Mouse (Mus musculus): ENCODE results near the gene Plscr2.
A peak's percentile ranks its signal among the peaks of the same experiment; 100 is the strongest.

The Plscr2 gene

DNA sequence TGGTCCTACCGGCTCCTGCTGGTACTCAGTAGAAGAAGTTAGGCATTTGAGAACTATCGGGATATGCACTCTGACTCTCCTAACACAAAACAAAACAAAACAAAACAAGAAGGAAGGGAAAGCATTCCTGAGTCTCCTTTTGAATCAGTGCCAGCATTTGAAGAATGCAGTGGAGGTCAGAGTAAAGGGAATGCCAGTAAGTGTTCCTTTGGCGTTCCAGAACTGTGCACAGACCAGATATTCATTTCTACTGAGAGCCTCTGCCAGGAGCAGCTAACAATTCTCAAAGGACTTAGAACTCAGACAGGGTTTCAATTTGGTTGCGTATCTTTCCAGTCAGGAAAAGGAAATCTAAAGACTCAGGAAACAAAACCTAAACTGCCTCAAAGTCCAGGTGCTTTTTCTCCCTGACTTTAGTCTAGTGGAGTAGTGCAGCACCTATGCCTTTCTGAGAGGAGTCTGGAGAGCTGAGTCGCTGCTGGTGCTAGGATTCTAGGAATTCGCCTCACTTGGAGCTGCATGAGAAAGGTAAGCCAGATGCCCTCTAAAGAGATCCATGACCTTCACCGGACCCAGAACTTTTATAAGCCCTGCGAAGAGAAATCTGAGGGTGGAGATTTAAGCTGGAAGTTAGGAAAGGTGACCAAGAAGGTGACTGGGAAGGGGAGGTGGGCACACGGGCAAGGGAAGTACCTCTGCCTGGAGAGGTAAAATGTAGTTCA, at the start of gene Plscr2:
Plscr2 (plus strand) TSS at position 117 of the 722 bp plus-strand sequence.
- ATAC-seq (ENCODE audit: insufficient number of reproducible peaks, low FRiP score, low TSS enrichment), result no peak

DNA sequence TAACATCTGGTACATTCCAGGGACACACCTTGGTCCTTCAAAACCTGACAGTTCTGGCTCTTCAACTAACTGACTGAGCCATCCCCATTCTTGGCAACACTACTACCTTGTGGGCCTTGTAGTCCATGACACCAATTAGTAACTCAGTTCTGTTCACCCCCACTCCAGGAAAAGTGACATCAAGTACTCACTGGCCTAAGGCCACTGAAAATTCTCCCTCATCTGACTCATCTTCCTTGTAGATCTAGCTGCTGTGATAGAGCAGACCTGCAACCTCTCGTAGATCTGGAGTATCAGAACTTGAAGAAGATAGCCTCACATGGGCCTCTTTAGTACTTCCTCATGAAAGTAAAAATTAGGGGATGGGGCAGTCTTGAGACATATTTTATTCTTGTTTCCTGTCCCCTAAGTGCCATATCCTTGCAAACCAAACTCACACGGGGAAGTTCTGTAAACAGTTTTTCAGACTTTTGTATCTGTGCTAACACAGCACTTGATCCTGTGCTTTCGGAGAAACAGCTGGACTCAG, 49.2 kb upstream of the Plscr2 start:
- no peak for ATAC-seq (ENCODE audit: insufficient number of reproducible peaks, low FRiP score, low TSS enrichment)

DNA sequence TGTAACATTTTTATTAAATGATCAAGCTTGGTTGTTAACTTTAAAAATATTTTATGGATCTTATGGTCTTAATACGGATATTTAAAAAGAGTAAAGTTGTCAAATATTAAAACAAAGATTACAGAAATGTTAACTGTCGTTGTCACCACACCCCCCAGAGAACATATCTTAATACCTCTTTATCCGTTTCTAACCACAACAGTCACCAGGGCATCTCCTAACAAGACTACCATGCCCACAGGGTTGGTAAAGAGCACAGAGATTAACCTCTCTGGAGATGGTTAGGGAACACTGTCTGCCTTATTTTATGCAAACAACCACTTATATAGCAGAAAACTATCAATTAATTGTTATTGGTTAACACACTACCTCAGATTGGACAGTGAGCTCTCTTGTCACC, 48.6 kb upstream of the Plscr2 start:
- no peak for ATAC-seq (ENCODE audit: insufficient number of reproducible peaks, low FRiP score, low TSS enrichment)

DNA sequence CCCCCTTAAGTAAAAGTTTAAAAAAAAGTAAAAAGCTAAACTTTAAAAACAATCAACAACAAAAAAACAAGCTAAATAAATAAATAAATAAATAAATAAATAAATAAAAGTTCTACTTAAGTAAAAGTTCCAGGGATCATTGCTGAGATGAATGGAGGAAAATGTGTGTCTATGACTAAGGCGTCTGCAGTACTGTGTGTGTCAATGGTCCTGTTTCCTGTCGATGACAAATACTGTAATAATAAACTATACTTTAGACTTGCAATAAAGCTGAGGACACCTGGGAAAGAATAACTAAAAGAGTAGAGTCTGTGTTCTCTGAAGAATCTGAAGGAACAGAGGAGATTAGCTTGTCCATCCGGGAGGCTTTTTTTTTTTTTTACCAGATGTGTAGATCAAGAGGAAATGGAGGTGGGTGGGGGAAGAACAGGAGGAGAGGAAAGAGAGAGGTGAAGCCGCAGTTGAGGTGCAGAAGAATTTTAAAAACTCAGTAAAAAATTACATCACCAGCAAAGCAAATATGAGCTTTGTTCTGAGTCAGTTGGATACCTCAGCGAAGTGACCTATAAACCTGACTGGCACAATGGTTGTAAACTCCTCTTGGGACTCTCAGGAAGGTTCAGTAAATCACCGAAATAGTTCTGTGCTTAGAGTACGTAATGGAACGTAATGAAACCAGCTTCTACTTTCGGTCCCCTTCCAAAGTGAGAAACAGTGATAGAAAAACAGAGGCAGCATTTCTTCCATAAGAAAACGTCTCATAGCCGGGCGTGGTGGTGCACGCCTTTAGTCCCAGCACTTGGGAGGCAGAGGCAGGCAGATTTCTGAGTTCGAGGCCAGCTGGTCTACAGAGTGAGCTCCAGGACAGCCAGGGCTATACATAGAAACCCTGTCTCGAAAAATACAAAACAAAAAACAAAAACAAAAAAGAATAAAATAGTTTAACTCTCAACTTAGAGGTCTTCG, 46.3 kb upstream of the Plscr2 start:
- ATAC-seq (ENCODE audit: insufficient number of reproducible peaks, low FRiP score, low TSS enrichment), result no peak

DNA sequence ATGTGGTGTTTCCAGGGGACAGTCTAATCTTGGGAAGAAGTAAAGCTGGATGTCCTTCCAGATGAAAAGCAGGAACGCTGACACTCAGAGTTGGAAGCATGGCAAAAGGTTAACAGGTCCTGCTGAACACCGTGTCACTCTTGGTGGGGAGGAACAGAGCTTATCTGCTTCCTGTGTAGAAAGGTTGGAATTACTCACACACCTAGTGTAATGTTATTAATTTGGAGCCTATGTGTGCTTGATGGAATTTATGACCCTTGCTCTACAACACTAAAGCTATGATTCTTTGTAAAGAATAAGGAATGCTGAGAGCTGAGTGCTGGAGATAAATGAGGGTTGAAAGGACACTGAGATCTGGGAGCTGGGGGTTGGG, 45.6 kb upstream of the Plscr2 start:
- ATAC-seq (ENCODE audit: insufficient number of reproducible peaks, low FRiP score, low TSS enrichment), result no peak

DNA sequence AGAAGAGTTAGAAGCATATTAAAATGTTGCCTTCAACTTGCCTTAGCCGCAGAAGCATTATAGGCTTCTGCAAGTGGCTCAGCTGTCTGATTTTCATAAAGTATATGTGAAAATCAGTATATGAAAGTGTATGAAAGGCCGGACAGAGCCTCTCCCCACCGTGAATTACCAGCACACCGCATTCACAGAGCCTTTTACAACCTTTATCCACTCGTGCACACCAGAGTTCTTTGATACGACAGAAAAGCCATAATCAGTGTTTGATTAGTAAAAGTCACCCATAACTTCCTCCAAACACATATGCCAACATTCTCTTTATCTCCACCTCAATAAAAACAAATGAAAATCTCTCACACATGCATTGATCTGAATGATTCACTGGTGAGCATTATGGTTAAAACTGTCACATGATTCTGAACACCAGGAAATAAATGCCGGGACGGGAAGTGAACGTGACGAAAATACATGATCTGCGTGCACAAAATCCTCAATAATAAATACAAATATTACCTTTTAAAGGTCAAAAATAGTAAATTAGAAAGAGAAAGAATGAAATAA, 40.4 kb upstream of the Plscr2 start:
- ATAC-seq (ENCODE audit: insufficient number of reproducible peaks, low FRiP score, low TSS enrichment), result no peak

DNA sequence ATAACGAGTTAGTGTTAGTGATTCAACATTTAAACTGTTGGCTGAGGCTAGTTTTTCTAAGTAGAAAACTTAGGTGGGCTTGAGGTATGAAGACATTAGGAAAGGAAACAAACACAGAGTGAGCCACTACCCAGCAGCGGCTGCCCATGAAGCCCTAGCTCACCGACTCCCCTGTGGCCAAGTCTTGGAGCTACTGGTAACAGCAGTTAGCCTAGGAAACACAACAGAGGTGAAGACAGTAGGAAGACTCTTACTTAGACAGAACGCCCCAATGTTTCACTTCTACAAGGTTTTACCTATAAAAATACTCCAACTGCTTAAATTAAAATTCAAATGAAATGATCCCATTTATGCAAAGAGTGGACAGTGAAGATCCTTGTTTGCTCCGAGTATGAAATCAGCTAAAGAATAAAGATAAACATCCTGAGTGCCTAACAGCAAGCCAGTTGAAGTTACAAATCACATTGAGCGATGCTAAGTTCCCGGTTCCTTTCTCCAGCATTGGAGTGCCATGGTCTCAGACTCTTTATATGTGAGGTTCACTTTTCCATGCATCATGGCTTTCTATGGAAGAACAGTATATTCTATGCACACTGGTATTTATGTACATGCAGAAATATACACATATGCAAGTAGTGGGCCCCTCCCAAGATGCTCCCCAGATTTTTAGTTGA, 26.5 kb upstream of the Plscr2 start:
- ATAC-seq (ENCODE audit: insufficient number of reproducible peaks, low FRiP score, low TSS enrichment), result no peak

DNA sequence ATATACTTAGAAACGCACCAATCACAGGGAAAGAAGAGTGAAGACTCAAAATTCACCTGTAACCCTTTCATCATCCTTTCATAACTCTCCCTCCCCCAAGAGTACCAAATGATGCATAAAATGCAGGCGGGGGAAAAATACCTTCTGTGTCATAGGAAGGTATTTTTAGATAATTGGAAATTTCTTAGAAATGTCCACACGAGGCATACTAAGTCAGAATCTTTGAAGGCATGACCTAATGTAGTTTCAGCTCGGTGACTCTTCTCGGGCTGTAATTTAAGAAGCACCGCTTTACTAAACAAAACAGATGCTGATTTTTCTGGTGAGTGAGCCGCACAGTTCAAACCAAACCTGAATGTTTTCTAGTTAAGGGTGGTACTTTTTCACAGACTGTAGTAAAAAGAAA, 26.0 kb upstream of the Plscr2 start, which contains the start of gene Plscr1:
Plscr1 (plus strand) TSS at position 304 of the 406 bp plus-strand sequence.
- no peak for ATAC-seq (ENCODE audit: insufficient number of reproducible peaks, low FRiP score, low TSS enrichment)

DNA sequence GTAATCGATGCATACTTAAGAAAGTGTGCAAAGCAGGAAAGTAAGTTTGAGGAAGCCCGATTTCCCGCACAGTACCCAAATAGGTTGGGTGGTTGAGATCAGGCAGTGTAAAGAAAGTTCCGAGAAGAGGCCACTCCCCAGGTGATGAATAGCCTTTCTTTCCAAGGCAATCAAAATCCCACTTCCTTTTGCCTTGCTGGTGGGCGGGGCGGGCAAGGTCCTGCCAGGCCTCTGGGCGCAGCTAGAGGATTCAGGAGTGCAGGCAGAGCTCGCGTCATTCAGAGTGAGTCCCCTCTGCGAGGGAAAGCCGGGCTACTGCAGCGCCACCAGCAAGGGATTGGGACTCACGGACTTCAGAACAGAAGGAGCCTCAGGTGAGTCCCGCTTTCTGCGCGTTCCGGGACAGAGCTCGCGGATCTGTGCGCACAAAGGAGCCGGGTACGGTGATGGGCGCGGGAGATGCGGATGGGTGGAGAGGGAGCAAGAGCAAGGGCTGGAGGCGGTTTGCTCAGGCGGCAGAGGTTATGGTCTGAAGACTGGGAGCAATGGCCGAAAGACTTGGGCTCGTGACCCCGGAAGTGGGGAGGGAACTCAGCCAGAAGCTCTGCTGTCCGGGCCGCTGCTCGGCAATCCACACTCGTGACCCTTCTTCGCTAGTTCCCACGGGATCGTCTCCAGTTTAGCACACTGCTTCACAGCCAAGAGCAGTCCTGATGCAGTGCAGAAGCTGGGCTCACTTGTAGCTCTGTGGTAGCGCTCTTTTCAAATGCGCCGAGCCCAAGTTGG, 25.2 kb upstream of the Plscr2 start:
- peak; percentile 83 for ATAC-seq (ENCODE audit: insufficient number of reproducible peaks, low FRiP score, low TSS enrichment)

DNA sequence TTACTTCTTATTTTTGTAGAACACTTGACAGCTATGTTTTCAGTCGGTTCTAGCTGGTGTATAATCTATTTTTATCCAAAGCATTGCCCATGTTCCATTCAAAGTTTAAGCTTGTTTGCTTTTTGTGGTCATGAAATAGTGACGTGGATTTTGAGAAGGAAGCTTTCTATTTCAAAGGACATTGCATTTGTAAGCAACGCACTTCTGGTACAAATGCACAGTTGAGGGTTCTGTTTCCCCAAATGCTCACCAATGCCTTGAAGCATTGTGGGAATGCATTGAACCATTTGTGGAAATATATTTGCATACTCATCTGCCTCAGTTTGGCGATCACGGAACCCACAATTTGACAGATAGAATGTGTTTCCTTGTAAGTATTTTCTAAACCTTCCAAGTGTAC, 22.7 kb upstream of the Plscr2 start:
- ATAC-seq (ENCODE audit: insufficient number of reproducible peaks, low FRiP score, low TSS enrichment), result no peak

DNA sequence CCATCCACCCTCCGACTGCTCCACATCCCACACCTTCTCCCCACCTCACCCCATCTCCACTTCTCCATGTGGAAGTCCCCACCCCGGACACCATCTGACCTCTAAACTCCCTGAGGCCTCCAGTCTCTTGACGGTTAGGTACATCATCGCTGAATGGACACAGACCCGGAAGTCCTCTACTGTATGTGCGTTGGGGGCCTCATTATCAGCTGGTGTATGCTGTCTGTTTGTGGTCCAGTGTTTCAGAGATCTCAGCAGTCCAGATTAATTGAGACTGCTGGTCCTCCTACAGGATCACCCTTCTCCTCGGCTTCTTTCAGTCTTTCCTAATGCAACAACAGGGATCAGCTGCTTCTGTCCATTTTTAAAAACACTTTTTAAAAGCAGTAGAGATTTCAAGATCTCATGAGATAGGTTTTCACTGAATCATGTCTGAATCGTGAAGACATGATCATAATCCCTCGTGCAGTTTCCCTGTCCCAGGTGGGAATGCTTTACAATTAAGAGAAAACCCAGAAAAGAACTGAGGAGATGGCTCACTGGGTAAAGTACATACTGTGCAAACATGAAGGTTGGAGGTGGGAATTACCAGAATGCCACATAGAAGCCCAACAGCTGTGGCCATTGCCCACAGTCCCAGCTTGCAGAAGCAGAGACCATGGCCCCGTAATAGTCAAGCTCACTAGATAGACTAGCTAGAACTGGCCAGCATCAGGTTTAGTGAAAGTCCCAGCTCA, 21.6 kb upstream of the Plscr2 start:
- ATAC-seq (ENCODE audit: insufficient number of reproducible peaks, low FRiP score, low TSS enrichment), result no peak

DNA sequence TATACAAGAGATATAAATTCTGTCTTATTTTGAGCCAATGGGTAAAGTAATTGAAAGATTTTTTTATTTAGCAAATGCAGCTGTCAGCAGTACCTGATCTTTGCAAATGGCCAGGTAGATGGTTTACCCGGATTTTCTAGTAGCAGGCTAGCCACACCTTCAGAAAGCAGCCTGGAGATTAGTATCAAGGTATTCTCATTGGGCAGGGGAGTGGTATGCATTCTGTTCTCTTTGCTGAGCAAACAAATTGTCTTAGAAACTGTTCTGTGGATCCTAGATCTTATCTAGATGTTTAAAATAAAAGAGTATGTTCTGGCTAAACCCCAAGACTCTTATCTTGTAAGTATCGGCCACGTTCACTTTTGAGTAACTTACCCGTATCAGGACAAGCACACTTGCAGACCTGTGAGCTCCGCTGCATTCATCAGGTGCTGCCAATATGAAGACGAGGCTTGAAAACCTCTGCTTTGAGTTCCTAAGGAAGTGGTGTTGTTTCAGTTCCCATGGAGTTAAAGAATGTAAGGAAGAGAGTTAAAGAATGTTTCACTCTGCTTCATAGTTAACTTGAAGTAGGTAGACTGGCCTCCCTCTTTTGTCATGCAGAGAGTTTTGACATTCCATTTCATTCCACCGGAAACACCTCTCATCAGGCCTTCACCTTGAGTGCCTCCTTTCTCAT, 14.8 kb upstream of the Plscr2 start:
- no peak for ATAC-seq (ENCODE audit: insufficient number of reproducible peaks, low FRiP score, low TSS enrichment)

DNA sequence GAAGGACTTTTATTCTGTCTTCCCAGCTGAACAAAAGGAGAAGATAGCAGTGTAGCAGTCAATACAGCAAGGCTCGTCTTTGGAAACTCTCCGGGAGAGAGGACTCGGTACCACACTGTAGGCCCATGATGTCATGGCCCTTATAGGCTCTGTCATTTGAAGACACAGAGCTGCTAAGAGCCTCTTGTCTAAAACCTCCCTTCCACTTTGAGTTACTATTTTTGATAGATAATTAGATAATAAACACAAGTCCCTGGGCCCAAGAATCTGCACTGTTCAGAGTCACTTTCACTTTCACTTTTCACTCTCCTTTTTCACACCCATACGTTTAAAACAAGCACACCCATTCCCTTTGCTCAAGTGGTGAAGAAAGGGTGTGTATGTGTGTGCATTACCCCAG, 9.7 kb upstream of the Plscr2 start:
- no peak for ATAC-seq (ENCODE audit: insufficient number of reproducible peaks, low FRiP score, low TSS enrichment)

DNA sequence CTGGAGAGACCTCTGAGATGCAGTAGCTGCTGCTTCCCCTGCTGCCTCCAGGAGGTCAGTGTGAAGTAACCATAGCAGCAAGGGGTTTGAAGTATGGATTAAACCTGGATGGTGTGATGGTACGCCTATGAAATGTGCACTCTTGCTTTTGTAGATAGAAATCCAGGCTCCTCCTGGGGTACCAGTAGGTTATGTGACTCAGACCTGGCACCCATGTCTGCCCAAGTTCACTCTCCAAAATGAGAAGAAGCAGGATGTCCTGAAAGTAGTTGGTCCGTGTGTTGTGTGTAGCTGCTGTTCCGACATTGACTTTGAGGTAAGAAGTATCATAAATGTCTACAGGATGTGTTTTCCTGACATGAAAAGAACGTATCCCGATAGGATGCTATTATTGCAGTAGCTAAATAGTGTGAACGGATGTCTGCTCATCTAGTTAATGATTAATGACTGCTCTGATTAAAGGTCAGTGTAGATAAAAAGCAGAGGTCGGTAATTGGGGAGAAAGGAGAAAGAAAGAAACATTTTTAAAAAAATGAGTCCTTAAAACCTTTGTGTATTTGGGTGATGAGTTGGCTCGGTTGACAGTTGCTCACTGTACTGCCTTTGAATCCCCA, 8.7 kb upstream of the Plscr2 start:
- ATAC-seq (ENCODE audit: insufficient number of reproducible peaks, low FRiP score, low TSS enrichment), result no peak

DNA sequence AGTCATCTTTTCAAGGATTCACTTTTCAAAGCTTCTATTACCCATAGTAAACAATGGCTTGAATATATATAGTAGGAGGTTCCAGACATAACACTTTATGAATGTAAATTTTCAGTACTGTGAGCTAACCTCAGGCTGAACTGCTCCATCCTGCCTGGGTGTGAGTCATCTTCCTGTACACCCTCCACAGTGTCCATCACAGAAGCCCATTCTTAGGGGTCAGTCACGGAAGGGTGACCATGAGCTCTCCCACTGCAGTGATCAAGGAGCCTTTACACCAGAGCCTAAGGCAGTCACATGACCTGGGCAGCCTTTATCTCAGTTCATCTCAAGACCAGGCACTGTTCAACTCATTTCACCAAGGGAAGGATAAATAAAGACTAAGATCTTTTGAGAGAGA, 7.7 kb upstream of the Plscr2 start:
- ATAC-seq (ENCODE audit: insufficient number of reproducible peaks, low FRiP score, low TSS enrichment), result no peak

DNA sequence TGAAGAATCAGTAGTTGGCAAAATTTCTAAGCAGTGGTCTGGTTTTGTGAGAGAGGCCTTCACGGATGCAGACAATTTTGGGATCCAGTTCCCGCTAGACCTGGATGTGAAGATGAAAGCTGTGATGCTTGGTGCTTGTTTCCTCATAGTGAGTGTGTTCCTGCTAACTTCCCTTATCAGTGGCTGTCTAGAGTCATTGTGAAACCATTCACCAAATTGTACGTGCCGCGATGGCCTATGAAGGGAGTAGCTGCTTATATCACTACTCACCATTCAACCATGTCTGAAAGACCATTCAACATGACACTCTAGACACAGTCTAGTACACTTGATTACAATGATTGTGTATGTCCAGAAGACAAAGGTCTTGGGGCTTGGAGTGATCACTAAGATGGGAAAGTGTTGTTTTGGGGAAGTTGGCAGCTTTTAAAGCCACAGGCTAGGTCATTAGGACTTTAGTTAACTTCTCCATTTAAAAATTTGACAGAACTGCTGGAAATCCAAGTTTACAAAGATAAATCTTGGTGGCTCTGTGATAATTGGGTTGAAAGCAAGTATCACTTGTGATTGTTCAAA, 5.5 kb upstream of the Plscr2 start:
- no peak for ATAC-seq (ENCODE audit: insufficient number of reproducible peaks, low FRiP score, low TSS enrichment)

DNA sequence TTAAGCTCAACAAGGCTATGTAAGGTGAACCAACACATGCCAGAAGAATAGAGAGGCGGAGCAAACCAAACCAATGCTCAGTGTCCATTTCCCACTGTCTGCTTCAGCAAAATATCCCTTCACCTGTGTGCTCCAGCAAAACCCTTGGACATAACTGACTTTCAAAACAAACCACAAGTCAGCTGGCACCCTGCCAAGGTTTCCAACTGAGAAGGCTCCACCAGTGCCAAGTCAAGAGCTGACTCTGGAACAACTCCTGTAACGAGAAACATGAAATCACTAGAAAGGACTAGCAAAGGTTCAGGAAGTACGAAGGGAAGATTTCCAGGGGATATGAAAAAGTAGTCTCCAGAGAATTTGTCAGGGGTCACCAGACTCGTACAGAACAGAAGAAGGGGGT, 4.5 kb upstream of the Plscr2 start:
- ATAC-seq (ENCODE audit: insufficient number of reproducible peaks, low FRiP score, low TSS enrichment), result no peak

DNA sequence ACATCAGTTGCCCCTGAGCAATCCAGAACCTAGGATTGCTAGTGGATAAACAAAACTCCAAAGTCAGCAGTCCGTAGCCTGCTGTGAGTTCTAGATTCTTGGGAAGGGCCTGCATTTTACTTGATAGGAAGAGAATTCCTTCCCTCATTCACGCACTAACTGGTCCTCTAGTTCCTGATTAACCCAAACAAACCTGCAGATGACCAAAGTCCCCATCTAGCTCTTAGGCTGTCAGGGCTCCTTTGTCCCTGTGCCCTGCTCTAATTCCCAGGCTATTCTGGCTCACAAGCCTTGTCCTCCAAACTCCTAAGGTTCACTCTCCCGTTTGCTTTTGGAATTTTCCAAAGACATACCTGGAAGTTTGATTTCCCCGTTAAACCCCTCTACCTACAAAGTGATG, 2.8 kb upstream of the Plscr2 start:
- no peak for ATAC-seq (ENCODE audit: insufficient number of reproducible peaks, low FRiP score, low TSS enrichment)
